Mouse (Mus musculus) urinary bladder, postnatal 10 days (tissue): ENCODE measurements around the gene Lsm7.

Source experiments
- DNase-seq: peaks from one replicate; pipeline ENCODE4 v3.0.0; 2022; ENCODE audit warnings: low spot score

Gene Lsm7

DNA sequence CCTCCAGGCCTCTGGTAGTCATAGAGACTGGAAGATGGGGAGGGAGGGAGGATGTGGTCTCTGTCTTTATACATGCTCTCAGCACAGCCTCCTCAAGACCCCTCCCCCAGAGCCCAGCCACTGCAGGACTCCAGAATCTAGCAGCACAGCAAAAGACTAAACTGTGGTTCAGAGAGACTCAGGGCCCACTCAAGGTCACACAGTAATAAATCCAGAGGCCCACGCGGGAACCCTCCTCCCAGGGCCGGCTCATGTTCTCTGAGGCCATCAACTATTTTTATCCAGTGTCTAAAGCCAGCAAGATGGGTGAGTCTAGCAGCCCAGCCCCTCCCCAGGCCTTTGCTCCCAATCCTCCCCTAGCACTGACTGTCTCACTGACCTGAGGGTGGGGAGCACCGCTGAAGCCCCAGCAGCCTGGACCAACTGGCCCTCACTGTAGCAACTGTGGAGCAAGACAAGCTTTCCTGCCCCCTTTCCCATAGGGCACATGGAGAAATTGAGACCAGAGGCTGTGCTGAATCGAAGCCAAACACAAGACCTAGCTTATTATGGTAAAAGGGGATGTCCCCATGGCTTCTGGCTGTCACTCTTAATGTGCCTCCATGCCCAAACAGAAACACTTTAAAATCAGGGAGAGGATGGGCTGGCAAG is 42.5 kb downstream of the Lsm7 start:
- no peak for DNase-seq

DNA sequence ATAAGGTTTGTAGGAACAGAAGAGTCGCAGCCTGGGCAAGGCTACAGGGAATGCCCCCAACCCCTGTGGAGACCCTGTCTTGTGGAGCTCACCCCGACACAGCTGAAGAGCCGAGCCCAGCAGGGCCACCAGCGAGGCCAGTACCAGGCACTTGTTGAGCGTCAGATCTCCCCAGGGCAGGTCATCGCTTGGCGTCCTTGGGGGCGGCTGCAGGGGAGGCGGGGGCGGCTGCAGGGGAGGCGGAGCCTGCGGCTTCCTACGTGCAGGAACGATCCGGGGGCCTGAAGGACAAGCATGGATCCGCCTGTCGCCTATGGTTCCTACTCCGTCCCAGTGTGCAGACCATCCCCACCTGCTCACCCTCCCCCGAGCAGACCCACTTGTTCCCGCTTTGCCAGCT is 44.9 kb downstream of the Lsm7 start:
- DNase-seq: no peak

DNA sequence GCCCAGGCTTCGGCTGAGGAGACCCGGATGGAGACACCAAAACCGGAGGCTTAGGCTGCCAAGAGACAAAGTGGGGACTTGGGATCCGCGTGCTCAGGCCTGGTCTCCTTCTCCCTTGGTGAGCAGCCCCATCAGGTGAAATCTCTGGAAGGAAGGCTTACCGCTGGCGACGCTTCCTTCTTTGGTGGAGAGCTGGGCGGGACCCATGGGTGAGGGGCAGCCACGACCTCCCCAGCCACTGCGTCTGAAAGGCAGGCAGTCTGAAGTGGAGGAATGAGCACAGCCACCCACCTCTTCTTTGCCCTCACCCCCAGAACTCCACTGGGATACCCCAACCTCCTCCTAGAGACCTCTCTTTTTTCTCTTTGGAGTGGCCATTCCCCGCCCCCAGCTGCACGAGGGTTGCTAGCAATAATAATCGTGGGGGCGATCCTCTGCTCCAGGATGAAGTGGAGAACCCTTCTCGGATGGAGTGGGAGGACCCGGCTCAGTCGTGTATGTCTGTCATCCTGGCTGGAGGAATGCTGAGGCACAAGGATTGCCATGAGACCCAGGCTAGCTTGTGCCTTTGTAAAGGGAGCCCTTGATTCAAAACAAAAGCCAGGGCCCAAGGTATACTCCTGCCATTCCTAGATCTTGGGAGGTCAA is 45.9 kb downstream of the Lsm7 start:
- DNase-seq: no peak

DNA sequence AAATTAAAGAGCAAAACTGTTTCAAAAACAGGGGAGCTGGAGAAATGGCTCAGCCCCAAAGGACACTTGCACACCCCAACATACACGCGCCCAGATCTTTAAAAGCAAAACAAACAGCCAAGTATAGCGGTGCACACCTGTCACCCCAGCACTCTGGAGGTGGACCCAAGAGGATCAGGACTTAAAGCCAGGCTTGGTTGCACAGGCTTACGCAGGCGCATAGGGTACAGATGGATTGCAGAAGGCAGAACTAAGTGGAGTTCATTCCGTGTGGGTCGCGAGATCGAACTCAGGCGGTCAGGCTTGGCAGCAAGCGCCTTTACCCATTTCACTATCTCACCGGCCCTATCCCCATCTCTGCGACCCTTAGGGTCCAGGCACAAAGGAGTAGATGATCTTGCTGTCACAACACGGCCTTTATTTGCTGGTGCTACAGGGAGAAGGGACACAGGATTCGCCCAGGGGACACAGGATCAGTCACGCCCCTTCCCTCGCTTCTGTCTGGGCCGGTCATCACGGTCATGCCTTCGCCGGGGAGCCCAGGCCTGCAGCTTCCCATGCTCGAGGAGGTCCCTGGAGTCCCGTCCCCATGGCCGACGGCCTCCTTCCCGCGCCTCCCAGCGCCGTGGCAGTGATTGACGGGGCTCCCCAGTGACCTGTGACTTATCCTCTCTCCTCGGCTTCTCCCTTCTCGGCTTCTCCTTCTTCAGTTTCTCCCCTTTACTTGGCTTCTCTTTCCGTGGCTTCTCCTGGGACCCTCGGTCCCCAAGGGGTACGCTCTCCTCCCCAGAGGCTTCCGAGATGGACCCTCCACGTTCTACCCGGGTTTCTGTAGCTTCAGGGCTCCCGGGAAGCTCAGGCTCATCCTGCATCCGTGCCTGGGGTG is 46.7 kb downstream of the Lsm7 start:
- no peak for DNase-seq

DNA sequence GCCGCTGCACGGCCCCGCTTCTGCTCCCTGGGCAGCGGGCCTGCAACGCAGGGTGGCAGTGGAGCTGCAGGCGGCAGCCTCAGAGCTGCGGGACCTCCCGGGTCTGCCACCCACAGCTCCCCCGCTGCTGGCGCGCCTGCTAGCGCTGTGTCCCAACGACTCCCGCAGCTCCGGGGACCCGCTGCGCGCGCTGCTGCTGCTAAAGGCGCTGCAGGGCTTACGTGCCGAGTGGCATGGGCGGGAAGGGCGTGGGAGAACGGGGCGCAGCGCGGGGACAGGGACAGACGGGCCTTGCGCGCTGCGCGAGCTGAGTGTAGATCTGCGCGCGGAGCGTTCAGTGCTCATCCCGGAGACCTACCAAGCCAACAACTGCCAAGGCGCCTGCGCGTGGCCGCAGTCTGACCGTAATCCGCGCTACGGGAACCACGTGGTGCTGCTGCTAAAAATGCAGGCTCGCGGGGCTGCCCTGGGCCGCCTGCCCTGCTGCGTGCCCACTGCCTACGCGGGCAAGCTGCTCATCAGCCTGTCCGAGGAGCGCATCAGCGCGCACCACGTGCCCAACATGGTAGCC is 47.9 kb downstream of the Lsm7 start:
- DNase-seq: no peak

DNA sequence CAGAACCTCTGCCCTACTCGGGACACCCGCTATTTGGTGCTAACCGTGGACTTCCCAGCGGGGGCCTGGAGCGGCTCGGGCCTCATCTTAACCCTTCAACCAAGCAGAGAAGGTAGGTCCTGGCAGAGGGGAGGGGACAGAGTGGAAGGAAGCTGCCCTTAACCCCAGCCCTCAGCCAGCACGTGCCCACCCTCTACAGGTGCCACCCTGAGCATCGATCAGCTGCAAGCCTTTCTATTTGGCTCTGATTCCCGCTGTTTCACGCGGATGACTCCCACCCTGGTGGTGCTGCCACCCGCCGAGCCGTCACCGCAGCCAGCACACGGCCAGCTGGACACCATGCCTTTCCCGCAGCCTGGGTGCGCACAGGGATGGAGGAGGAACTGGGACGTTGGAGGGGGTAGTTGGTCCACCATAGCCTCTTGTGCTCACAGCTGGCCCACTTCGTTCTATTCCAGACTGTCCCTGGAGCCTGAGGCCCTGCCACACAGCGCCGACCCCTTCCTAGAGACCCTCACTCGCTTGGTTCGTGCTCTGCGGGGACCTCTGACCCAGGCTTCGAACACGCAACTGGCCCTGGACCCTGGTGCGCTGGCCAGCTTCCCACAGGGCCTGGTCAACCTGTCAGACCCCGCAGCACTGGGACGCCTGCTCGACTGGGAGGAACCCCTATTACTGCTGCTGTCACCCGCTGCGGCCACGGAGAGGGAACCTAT is 48.5 kb downstream of the Lsm7 start:
- no peak for DNase-seq

DNA sequence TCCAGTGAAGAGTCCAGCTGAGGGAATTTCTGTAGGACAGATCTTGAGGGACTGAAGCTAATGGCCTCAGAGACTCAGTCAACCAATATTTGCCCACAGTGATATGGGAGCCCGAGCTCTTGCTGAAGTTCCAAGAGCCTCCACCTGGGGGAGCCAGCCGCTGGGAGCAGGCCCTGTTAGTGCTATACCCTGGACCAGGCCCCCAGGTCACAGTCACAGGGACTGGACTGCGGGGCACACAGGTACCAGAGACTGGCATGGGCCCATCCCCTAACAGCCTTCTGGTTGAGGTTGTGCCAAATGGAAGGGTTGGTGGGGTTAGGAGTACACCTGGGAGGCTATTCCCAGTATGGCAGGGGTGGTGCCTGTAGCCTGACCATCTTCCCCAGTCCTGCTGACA is 49.1 kb downstream of the Lsm7 start:
- peak; percentile 52 for DNase-seq

DNA sequence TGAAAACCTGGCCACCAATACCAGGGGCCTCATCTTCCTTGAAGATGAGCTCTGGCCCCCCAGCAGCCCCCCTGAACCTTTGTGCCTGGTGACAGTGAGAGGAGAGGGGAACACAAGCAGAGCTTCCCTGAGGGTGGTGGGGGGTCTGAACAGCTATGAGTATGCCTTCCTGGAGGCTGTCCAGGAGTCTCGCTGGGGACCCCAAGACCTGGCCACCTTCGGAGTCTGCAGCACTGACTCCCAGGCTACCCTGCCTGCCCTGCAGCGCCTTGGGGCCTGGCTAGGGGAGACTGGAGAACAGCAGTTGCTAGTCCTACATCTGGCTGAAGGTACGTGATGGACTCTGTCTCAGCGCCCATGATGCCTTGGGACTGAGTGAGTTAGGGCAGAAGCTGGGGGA is 49.7 kb downstream of the Lsm7 start:
- no peak for DNase-seq

DNA sequence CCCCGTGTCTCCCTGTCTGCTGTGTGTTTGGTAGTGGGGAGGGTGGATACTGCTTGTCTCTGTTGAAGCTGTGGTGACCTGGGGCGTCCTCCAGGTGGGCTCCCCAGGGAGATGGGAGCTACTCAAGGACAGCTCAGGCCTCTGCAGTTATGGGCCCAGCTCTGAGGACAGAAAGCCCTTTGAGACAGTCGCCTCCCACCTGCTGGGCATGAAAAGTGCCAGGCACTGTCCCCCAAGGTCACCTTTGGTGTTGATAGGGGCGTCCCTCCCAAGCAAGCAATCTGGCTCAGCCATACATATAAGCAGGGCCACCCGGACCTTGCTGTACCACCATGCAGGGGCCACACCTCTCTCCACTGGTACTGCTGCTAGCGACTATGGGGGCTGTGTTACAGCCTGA is 50.1 kb downstream of the Lsm7 start, which contains the start of gene Amh:
TSS of gene Amh (plus strand) at position 328 of the 400 bp plus-strand sequence.
- no peak for DNase-seq

DNA sequence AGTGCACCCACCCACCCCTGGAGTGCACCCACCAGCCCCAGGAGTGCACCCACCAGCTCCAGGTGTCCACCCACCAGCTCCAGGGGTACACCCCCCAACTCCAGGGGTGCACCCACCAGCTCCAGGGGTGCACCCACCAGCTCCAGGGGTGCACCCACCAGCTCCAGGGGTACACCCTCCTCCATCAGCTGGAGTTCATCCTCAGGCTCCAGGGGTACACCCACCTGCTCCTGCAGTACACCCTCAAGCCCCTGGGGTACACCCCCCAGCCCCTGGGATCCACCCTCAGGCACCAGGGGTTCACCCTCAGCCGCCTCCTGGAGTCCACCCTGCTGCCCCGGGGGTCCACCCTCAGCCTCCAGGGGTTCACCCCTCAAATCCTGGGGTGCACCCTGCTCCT is 50.7 kb downstream of the Lsm7 start:
- DNase-seq: no peak

DNA sequence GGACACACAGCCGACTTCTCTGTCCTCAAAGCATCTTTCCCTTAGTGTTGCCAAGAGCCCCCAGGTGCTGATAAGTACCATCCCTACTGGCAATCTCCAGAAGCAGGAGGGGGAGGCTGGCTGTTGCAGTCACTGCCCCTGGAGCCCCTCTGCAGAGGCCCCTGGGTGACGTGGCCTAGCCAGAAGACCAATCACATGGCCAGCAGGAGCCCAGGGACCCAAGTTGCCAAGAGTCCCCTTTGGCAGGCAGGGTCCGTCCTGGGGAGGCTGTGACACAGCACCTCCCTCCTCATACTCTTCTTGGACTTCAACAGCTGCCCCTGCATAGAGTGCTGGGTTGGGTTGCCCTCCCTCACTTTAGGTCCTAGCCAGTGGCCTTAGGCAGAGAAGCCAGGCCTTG is 52.0 kb downstream of the Lsm7 start:
- DNase-seq: no peak
